Mouse (Mus musculus) CD4-positive, CD25-positive, alpha-beta regulatory T cell, adult 2 months (primary cell): Measurements from ENCODE around the gene Afap1.

ENCODE experiments used
- DNase-seq: peaks from one replicate; pipeline ENCODE4 v3.0.0-alpha.2; 2012; ENCODE audit warnings: low read depth, low spot score

The Afap1 gene

DNA sequence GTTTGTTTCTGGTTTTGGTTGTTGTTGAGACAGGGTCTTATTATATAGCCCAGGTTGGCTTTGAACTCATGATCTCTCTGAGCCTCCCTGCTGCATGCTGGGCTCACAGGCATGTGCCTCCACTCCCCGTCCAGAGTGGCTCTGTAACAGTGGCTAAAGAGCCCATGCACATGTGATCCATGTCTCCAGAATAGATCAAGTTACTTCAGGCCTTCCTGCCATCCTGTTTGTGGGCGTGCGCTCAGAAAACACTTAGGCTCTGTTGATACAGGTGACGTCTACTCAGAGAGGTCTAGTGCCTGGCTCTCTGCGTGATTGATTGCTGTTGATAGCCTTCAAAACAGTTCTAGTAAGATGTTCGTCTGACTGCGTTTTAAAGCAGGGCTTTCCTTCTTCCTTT, 79.6 kb downstream of the Afap1 start:
- no peak for DNase-seq

DNA sequence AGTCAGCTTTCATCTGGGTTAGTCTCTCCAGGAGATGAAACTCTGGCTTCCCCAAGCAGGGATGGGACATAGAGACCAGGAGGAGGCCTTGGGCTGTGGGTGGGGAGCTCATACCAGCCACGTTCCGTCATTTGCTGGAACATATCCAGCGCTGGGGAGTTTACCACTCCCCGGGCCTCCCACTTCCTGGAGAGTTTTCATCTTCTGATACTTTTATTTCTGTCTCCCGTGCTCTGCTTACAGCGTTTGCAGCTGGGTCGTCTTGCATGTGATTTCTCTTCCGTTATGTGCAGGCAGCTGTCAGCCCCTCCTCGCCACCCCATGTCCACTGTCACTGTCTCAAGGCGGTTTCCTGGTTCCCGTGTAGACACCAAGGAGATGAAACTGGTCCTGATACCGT, 80.7 kb downstream of the Afap1 start:
- peak; percentile 65 for DNase-seq

DNA sequence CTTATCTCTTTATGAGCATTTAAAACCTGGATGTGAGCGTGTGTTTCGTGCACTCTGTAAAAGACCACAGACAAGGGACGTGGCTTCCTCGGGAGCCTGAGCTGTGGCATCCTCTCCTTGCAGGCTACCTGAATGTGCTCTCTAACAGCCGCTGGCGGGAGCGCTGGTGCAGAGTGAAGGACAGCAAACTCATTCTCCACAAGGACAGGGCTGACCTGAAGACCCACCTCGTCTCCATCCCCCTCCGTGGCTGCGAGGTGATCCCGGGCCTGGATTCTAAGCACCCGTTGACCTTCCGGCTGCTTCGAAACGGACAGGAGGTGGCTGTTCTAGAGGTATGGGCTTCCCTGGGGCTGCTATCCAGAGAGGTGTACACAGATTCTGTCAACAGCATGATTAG, 81.1 kb downstream of the Afap1 start:
- DNase-seq = peak; percentile 22

DNA sequence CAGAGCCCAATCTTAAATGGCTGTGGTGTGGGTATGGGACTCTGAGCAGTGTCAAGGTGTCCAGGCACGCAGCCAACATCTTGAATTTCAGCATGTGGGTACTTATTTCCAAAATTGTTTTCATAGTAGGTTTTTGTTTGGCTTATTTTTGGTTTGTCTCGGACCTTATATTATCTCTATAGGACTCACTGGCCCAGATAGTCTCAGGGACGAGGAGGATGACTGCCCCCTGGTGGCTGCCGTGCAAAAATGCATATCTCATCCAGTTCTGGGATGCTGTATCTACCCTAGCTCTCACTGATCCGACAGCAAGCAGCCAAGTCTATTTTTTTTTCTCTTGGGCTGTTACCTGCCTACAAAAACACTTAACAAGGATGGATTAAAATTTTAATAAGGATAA, 82.6 kb downstream of the Afap1 start:
- peak; percentile 84 for DNase-seq

DNA sequence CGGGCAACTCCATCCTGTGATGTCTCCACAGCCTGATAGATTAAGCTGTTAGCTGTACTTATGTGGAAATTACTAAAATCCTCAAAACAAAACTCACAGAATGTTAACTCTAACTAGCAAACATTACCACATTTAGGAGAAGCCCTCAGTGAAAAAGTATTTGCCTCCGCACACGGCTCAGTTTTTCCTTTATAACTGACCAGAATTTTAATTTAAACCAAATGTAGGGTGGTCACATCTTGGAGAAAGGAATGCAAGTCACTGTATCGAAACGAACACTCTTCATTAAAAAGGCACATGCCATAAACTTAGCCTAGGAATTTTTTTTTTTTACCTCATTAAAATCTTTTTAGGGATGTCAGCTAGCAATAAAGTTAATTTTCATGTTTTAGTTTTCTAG, 87.4 kb downstream of the Afap1 start:
- no peak for DNase-seq

DNA sequence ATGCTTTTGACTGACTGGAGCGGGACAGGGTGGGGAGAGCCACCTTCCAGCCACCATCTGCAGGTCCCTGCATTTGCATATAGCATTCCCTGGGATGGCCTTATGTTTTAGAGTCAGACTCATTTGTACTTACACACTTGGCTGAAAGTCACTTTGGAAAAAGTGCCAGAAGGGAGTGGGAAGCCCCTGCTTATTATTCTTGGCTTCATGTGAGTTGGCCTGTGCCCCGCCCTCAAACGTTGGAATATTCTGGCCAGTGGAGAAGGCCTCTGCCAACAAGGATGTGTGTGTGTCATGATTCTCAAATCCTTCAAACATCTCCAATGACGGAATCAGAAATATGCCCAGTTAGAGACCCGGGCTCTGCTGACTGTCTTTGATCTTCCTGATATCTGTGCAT, 88.2 kb downstream of the Afap1 start:
- DNase-seq = no peak

DNA sequence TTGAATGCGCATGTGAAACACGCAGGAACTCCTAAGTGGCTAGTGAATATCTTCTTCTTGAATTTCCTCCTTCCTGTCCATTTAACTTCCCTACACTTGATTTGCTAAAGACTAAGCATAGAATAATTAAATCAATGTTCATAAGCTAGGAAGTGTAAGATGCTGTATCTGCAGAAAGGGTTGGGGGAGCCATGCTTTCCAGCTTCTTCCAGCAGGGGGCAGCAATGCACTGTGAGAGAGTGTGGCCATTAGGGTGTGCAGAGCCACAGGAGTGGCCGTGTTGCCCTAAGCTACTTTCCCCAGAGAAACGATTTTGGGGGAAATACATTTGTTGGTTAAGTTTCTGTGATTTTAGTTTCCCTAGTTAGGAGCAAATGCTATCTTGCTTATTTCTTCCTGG, 88.9 kb downstream of the Afap1 start:
- DNase-seq = peak; percentile 86

DNA sequence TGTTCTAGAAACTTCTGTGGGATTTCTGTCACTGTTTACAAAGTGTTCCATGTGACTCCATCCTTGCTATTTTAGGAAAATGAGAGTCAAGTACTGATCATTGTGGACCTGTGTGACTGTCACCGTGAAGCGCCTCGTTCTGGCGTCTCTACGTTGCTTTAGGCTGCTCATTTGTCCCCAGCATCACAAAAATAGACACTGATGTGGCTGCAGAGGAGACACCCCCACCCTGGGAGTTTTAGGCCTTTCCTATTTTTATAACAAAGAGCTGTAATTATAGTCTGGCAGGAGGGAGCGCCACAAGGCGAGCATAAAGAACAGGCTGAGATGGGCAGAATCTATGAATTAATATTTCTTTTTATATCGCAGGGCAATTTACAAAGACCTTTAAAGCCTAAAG, 92.5 kb downstream of the Afap1 start:
- DNase-seq = no peak

DNA sequence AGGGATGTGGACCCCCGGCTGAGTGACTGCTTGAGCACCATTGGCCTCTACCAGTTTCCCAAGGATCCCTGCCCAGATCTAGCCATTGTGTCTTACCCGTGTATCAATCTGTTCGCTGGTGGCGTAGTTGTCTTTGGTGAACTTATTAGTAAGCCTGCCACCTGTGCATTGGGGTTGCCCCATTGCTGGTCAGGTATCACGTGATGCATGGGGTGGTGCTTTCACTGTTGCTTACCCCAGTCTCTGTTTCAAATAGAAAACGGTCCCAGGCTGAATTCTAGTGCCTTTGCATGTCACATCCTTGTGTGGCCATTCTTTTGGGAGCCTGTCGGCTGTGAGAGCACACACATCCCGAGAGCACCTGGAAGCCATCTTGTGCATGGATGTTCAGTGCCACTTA, 95.0 kb downstream of the Afap1 start:
- no peak for DNase-seq

DNA sequence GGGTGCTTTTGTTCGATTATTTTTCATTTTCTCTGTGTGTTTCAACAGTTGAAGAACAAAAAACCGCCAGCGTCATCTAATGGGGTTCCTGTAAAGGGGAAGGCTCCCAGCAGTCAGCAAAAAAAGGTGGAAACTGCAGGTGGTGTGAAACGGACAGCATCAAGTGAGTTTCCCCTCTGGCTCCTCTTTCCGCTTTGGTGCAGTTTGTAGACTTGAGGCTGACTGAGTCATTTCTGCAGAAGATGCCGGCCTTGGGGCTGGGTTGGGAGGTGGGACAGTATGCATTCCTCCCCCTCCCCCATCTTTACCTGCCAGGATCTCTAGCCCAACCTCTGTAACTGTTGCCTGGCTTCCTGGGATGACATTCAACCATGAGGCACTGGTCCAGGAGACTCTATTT, 96.4 kb downstream of the Afap1 start:
- no peak for DNase-seq

DNA sequence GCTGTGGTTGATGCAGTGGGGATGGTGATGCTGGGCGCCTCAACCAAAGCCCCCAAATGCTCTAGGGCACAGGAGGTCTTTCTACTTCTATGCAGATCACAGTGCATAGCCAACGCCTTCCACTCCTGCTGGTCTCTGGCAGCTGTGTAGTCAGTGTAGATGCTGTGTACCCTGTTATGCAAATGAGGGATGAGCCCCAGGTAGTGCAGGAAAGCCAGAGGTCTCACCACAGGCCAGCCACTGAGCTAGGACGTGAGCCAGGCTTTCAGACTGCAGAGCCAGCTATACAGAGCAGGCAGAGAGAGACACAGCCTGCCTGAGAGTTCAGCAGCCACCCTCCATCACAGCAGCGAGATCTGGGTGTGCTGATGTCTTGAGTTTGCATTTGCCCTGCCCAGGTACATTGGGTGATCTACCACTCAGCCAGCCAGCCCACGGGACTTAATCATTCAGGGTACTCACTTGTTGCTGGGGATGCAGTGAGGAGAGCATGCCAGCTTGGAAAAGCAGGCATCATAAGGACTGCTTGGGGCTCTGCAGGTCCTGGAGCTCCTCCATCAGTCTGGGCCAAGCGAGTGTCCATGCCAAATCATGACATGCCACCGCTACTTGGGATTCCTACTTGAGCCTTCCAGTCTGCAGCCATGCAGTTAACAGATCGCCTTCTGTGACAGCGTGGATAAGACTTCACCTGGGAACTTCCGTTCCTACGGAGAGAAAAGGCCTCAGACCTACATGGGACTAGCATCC, 97.0 kb downstream of the Afap1 start:
- no peak for DNase-seq

DNA sequence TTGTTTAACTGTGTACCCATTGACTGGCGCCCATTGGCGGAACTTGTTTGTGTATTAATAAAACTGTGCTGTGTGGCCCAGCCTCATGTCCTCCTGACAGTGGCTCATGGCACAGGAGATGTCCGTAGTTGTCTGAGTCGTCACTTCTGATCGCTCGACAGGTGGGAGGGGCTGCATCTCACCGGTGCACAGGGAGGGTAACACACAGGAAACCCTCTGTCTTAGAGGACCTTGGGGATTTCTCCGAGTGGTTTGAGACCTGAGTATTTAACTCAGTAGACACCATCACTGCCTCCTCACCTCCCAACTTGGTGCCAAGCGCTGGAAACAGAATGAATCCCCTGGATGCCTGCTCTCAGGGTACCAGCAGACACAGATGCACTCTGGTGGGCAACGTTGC, 110.7 kb downstream of the Afap1 start:
- DNase-seq = peak; percentile 67

DNA sequence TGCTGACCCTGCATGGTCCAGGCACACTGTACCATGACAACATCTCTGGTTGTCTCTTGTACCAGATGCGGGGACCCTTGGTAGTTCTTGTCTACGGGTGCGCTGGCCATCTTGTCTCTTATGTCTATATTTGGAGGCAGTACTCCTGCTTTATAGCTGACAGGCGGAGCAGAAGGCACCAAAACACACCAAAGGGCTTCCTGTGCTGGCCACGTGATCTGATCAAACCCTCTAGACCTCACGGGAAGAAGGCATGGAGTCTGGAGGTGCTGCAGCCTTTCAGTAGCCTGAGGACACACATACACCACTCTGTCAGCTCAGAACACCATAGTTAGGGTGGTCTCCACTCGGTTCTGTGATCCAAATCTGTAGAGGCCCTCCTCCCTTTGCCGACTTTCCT, 113.0 kb downstream of the Afap1 start:
- DNase-seq = peak; percentile 72

DNA sequence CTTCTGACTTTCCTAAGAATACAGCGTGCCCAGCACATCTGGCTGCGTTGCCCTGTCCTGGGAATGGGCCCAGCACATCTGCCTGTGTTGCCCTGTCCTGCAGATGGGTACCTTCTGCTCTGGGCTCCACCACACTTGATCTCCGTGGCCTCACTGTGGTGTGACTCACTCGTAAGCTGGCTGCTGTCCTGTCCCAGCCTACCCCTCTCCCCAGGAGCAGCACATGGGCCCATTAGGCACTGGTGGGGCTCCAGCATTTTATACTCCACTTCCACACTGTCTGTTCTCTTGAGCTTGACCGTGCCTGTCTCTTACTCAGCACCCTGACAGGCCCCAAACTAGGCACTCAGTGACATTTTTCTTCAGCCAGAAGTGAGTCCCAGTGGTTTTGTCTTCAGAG, 113.5 kb downstream of the Afap1 start:
- no peak for DNase-seq

DNA sequence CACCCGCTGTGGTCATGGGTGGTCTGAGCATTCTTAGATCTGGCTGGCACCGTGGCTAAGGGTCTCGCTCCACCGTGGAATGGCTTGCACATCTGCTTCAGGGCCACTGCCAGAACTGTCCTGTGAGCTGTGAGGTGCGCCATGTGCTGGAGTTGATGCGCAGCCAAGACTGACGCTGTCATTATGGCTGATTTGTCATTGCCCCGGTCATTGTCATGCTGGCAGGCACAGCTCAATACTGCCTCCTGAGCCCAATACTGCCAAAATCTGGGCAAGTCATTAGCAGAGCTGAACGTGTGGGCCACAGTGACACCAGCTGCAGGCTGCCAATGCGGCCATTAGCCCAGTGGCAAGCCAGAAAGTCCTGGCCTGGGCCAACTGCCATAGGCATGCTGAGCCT, 114.5 kb downstream of the Afap1 start:
- no peak for DNase-seq

DNA sequence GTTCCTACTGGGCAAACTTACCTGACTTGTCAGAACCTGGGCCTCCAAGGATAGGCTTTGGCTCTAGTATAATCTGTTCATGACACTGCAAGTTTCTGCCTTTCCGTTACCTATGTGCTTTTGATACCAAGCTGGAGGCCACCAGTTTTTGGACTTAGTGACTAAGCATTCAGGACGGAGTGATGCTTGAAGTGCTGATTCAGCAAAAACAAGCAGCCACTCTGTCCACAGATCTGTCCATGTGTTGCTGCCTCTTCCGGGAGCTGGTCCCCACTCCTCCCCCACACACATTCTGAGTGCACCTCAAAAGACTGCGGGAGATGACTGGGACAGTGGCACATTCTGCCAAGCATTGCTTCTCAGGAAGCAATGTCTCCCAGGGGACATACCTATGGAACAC, 116.3 kb downstream of the Afap1 start:
- no peak for DNase-seq

DNA sequence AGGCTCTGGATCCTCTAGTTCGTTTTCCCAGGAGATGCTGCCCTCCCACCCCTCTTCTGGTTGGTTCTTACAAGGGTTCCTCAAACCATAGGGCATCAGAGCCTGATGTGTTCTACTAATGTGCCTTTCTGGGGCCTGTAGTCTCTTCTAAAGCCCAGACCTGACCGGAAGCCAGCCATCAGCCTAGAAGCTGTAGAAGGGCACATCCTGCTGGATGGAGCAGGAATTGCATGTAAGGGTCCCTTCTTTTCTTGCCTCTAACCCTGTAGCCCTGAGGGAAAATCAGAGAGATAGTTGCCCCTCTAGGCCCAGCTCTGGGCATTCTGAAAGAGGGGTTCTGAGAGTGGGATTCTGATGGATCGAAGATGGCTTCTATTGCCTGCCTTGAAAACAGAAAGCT, 125.2 kb downstream of the Afap1 start:
- peak; percentile 76 for DNase-seq

DNA sequence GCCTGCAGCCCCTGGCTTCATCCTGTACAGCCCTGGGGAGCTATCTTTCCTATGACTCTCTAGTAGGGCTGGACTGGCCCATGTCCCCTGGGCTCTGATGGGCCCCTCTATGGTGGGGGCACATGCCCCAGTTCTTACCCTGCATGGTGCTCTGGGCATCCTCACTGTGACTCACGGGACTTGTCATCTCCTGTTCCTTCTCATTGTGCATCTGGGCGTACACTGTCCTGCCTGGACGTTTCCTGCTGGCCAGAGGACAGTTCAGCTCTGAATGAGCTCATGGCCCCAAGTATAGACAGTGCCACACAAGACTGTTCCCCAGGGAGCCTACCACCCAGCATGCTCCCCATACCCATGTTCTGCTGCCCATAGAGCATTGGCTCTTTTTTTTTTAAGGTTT, 128.0 kb downstream of the Afap1 start:
- DNase-seq = no peak

DNA sequence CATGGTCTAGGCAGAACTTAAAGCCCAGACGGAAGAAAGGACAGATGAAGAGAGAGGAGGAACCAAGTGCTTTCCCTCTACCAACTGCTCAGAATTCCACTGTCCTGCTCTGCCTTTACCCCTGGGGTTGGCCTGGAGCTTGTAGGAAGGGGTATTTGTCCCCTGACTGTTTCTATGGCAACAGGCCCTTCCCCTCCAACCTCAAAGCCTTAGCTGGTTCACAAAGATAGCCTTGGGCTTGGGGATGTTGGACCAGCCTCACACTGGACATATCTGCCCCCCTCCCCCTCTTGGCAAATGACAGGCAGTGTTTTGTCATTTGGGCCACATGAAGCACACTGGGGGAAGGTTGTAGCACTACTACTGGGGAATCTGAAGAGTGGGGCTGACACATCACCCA, 129.2 kb downstream of the Afap1 start:
- DNase-seq = no peak

DNA sequence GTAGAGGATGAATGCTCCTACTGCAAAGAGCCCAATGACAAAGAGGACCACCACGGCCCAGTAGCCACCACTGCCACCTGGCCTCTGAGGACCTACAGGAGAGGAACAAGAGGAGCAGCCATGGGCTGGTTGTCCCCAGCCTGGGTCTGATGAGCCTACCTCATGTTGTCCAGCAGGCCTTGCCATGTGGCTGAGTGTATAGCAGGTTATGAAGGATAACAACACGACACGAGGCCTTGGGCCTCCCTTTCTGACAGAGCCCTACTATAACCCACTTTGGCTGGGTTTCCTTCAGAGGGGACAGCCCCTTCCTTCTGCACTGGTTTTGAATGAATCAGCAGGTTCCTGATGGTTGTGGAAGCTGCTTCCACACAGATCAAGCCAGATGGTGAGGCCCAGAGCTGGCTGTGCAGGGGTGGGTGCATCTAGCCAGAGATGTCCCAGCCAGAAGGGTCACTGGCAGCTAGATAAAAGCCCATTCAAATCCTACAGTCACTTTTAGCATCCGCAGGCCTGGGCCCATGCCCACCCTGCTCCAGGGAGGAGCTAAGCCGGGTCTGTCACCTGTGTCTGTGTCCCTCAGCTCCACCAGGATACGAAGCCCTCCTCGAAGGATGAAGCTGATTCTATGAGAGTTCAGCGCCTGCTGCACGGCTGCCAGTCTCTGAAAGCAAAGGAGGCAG, 131.0 kb downstream of the Afap1 start:
- no peak for DNase-seq

DNA sequence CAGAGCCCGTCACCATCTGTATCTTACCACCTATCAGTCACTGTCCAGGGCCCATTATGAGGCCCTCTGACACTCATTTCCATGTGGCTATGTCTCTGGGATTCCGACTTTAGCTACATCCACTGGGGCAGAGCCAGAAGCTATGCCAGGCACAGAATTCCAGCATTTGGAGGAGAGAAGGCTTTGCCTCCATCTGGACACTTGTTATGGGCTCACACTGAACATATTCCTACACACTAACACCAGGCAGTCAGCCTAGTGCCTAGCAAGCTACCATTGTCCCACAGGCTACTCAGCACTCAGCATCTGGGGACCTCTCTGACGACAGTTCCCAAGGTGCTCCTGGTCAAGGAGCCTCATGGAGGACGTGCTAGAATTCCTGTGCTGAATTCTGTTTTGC, 132.0 kb downstream of the Afap1 start:
- no peak for DNase-seq

DNA sequence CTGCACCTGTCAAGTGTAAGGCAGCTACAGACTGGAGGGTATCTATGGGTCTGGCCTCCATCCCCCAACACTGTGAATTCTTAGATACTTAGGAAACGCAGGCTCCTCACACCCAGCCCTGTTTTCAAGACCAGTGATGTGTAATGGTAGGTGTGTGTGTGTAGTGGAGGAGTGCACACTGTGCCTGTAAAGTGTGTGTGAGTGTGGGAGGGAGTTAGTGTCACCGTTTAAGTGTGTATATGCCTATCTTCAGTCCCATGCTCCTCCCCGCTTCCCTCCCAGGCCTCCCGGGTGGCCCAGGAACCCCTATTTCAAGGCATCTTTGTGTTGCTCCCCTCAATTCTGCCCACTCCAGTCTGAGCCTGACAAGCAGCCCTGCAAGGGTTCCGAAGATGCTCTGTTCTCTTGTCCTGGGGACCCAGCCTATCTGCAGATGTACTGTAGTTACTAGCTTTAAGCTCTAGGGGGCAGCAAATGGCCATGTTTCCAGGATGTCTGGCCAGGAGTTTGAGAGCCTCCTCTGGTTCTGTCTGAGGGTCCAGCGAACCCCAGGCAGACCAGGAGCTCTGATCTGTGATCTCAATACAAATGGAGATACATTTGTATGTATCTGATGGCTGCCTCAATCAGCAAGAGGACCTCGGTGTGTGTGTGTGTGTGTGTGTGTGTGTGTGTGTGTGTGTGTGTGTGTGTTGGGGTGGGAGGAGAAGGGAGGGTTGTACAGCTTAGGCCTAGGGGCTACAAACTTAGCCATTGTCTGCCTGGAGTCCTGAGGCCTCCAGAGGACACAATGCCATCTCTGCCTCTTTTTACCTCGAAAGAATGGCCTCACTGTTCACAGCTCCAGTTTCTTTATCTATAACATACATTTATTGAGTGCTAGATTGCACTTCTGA, 140.7 kb downstream of the Afap1 start:
- peak; percentile 77 for DNase-seq

DNA sequence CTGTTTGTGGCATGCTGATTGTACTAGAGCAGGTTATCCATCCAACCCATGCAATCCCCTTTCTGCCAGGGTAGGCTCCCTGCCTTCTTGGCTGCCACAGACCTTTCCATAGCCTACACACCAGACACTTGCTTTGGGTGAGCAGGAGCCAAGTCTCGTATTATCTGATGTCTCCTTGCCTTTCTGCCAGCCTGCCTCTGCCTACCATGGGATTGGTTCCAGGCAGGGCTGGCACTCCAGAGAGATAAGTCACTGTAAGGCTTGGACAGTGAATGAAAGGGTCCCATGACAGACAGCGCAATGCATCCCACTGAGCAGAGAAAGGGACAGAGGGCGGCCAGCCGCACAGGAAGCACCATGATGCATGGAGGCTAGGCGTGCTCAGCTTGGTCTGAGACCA, 146.5 kb downstream of the Afap1 start:
- DNase-seq = no peak
